Mouse (Mus musculus): ENCODE data around the gene Rcan2. TPM values are rescaled to one million over a fixed set of nuclear protein-coding genes. Genes with fewer than 3 reads are reported as not detected.
"Not testable (repeated sequence)": the region's sequence is repeated elsewhere in the genome, so short reads cannot be mapped to it uniquely, and the experiment has no call there.

The Rcan2 gene
- polyA plus RNA-seq, 1 experiment from 2014 or later: 3.2 TPM

DNA sequence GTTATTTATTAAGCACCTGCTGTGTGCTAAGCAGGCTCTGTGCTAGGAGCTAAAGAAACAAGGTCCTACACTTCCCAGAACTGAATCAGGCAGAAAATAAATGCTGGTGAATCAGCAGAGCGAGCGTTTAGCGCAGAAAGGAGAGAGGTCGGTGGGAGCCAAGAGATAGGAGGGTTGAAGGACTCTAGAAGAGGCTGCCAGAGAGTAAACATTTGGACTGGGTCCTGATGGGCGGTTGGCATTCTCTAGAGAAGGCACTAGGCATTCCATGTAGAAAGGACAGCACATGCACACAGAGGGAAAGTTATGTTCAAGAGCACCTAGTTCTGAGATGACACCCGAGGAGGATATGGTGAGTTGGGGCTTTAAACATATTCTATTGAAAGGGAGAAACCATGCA, 2.6 kb downstream of the Rcan2 start:
- no peak for ATAC-seq (ENCODE audit: low FRiP score, low read depth)
- 85% methylated on average over 6 of the region's 6 CpGs for WGBS
- peaks cover 6% of the 10 kb centered on the region; the same call in 1 of the 2 replicates for H3K4me1 ChIP-seq

DNA sequence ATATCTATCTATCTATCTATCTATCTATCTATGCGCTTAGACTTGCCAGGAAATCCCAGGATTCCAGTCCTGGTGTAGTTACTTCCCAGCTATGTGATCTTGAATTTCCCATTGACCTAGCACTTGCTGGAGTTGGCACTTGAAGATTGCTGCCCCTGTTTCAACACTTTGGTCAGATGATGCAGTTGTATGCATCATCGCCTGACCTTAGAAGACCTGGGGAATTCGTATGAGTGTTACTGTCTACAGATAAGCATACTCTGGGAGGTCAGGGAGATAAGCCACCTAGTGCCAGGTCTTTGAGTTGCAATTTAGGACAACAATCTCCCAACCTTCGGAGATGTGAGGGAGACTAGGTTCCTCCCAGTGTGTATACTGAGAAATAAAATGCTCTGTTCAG, 5.7 kb downstream of the Rcan2 start:
- Histone ChIP-seq H3K27me3 (peaks cover 27% of the 10 kb centered on the region), H3K4me3 (no peak overlapping the region), H3K36me3 (no peaks in the 10 kb centered on the region), H3K4me2 (replicated peaks) (no peak overlapping the region), H3K27ac (no peak overlapping the region), H3K9me3 (no peaks in the 10 kb centered on the region; the same call in 1 of the 2 replicates), H3K4me1 (peaks cover 3% of the 10 kb centered on the region; the same call in 1 of the 2 replicates), H3K9ac (no peak overlapping the region)
- ATAC-seq (ENCODE audit: low FRiP score, low read depth): no peak
- WGBS: 74% methylated on average over 4 of the region's 4 CpGs

More for the DNA sequence above, 2.6 kb downstream of the Rcan2 start:
- Histone ChIP-seq H3K4me3 (no peak overlapping the region), H3K27me3 (peaks cover 54% of the 10 kb centered on the region), H3K36me3 (no peaks in the 10 kb centered on the region), H3K9me3 (no peaks in the 10 kb centered on the region), H3K4me2 (replicated peaks) (no peak overlapping the region), H3K27ac (no peak overlapping the region), H3K9ac (no peak overlapping the region)

DNA sequence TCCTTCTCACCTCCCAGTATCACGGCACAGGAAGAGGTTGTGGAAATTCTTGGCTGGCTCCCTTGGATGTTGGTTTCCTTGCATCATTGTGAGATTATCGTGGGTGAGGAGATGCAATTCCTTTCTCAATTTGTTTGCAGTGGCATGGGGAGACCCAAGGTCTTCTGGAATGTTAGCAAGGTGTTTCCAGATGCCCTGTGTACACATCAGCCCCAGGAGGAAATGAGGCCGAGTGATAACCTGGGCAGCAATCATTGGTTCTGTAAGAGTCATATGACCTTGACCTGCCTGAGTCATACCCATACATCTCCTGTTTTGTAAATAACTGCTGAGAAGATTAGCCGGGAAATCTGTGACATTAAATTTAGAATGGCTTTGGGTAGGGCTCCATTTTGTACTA, 10.3 kb downstream of the Rcan2 start:
- no peak overlapping the region for H3K27ac ChIP-seq
- no peaks in the 10 kb centered on the region for H3K27me3 ChIP-seq
- H3K4me2 ChIP-seq (replicated peaks): no peak overlapping the region
- H3K9ac ChIP-seq: no peak overlapping the region
- no peak for ATAC-seq (ENCODE audit: low FRiP score, low read depth)
- no peaks in the 10 kb centered on the region; the same call in 1 of the 2 replicates for H3K9me3 ChIP-seq
- H3K4me3 ChIP-seq: no peak overlapping the region
- H3K4me1 ChIP-seq: no peaks in the 10 kb centered on the region
- H3K36me3 ChIP-seq: no peaks in the 10 kb centered on the region
- WGBS: 73% methylated on average over 4 of the region's 4 CpGs

DNA sequence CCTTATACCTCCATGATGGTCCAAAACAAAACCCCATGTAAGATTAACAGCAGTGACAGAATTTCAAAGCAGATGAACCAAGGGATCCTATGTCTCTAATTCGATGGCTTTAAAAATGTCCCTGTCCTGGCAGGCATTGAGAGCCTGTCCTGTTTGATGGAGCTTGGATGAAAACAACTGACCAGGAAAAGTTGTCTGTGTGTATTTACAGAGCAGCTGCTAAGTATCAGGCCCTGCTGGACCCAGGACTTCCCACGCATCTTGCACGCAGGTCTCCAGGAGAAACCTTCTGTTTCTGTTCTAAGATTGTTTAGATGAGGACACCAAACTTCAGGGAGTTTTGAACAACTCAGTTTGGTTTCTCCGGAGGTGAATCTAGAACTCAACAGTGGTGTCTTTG, 14.2 kb downstream of the Rcan2 start:
- Histone ChIP-seq H3K36me3 (no peaks in the 10 kb centered on the region), H3K4me2 (replicated peaks) (no peak overlapping the region), H3K27ac (no peak overlapping the region), H3K27me3 (no peaks in the 10 kb centered on the region), H3K4me1 (no peaks in the 10 kb centered on the region), H3K9ac (no peak overlapping the region), H3K9me3 (no peaks in the 10 kb centered on the region), H3K4me3 (no peak overlapping the region)
- WGBS: 81% methylated on average over 4 of the region's 4 CpGs
- ATAC-seq (ENCODE audit: low FRiP score, low read depth): no peak

DNA sequence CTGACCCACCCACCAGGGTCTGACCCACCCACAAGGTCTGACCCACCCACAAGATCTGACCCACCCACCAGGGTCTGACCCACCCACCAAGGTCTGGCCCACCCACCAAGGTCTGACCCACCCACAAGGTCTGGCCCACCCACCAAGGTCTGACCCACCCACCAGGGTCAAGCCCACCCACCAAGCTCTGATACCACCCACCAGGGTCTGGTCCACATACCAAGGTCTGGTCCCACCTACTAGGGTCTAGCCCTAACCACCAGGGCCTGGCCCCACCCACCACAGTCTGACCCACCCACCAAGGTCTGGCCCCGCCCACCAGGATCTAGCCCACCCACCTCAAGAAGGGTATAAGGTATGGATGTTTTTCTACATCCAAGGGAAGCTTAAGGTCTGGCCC, 15.3 kb downstream of the Rcan2 start:
- 76% methylated on average over 1 of the region's 1 CpGs for WGBS
- no peaks in the 10 kb centered on the region for H3K4me1 ChIP-seq
- H3K4me2 ChIP-seq (replicated peaks): no peak overlapping the region
- no peak overlapping the region for H3K4me3 ChIP-seq
- no peak for ATAC-seq (ENCODE audit: low FRiP score, low read depth)
- no peak overlapping the region for H3K27ac ChIP-seq
- H3K36me3 ChIP-seq: no peaks in the 10 kb centered on the region
- H3K9ac ChIP-seq: no peak overlapping the region
- no peaks in the 10 kb centered on the region for H3K9me3 ChIP-seq
- H3K27me3 ChIP-seq: no peaks in the 10 kb centered on the region

DNA sequence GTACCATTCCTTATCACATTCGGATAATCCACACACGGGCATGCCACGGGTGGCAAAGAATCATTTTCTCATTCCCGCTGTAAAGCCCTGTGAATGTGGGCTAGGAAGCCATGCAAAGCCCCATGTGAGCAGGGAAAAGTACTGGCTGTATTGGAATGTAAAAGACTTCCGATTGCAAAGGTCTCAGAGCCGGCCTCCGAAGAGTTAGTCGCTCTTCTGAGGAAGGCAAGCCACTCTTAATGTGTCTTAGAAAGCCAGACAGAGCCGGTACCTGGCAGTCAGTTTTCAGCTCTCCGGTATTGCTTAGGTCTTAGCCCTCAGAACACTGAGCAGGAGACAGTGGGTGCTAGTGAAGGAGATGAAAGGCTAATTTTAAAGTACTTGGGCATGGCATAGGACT, 16.0 kb downstream of the Rcan2 start:
- Histone ChIP-seq H3K36me3 (no peaks in the 10 kb centered on the region), H3K27me3 (no peaks in the 10 kb centered on the region), H3K27ac (no peak overlapping the region), H3K9ac (no peak overlapping the region), H3K4me2 (replicated peaks) (no peak overlapping the region), H3K4me3 (no peak overlapping the region), H3K9me3 (no peaks in the 10 kb centered on the region), H3K4me1 (no peaks in the 10 kb centered on the region)
- WGBS: 88% methylated on average over 10 of the region's 10 CpGs
- ATAC-seq (ENCODE audit: low FRiP score, low read depth): no peak

DNA sequence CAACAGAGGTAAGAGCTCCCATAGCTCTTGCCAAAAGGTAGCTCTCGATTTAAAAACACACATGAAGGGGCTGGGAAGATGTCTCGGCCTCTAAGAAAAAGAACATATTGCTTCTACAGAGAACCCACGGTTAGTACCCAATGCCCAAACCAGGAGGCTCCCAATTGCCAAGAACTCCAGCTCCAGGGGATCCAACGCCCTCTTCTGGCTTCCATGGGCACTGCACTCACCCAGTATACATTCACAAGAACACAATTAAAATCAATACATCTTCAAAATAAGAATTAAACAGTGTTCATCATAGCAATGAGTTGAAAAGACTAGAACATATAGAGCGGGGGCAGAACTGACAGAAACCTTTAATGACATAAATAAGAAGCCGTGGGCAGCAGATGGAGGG, 17.2 kb downstream of the Rcan2 start:
- Histone ChIP-seq H3K4me1 (no peaks in the 10 kb centered on the region), H3K27me3 (no peaks in the 10 kb centered on the region), H3K4me3 (no peak overlapping the region), H3K9me3 (no peaks in the 10 kb centered on the region), H3K9ac (no peak overlapping the region), H3K36me3 (no peaks in the 10 kb centered on the region), H3K4me2 (replicated peaks) (no peak overlapping the region), H3K27ac (no peak overlapping the region)
- no peak for ATAC-seq (ENCODE audit: low FRiP score, low read depth)
- 77% methylated on average over 6 of the region's 6 CpGs for WGBS

DNA sequence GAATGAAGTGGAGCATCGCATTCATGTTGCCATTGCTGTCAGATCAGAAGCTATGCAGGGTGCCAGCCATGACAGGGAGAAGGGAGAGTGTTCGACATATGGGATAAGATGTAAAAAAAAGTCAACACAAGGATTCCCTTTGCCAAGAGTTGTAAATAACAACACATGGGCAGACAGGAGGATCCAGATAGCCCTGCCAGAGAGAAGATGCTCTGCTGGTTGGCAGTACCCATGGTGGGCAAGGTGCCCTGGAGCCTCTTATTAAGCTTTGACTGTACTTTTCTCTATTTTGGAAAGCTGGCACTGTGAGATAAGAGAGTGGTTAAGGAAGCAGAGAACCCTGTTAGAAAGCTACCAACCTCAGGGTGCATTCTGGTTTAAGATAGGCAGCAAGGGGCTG, 19.8 kb downstream of the Rcan2 start:
- no peaks in the 10 kb centered on the region for H3K27me3 ChIP-seq
- ATAC-seq (ENCODE audit: low FRiP score, low read depth): no peak
- no peak overlapping the region for H3K4me3 ChIP-seq
- H3K9me3 ChIP-seq: no peaks in the 10 kb centered on the region
- no peaks in the 10 kb centered on the region for H3K36me3 ChIP-seq
- no peak overlapping the region for H3K4me2 ChIP-seq (replicated peaks)
- H3K9ac ChIP-seq: no peak overlapping the region
- 90% methylated on average over 2 of the region's 2 CpGs for WGBS
- no peak overlapping the region for H3K27ac ChIP-seq
- H3K4me1 ChIP-seq: no peaks in the 10 kb centered on the region

DNA sequence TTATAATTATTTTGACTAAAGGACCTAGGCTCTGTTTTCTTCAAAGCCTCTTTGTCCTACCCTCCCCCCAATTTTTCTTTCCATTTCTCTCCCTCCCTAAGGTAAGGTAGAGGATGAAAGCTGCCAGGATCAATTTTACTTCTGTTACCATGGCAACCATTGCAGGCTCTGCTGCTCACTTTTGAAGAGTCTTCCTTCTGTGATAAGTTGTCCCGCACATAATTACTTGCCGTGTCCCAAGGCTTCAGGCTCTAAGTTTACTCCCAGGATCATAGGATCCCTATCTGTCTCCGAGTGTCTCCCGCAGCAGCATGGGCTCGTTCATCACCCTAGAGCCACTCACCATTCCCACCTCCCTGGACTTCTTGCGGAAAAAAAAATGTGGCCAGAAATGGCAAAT, 21.1 kb downstream of the Rcan2 start:
- WGBS: 71% methylated on average over 6 of the region's 6 CpGs
- Histone ChIP-seq H3K27me3 (no peaks in the 10 kb centered on the region), H3K4me3 (no peak overlapping the region), H3K9me3 (no peaks in the 10 kb centered on the region), H3K9ac (no peak overlapping the region), H3K36me3 (no peaks in the 10 kb centered on the region), H3K4me1 (no peaks in the 10 kb centered on the region), H3K4me2 (replicated peaks) (no peak overlapping the region), H3K27ac (no peak overlapping the region)
- no peak for ATAC-seq (ENCODE audit: low FRiP score, low read depth)

DNA sequence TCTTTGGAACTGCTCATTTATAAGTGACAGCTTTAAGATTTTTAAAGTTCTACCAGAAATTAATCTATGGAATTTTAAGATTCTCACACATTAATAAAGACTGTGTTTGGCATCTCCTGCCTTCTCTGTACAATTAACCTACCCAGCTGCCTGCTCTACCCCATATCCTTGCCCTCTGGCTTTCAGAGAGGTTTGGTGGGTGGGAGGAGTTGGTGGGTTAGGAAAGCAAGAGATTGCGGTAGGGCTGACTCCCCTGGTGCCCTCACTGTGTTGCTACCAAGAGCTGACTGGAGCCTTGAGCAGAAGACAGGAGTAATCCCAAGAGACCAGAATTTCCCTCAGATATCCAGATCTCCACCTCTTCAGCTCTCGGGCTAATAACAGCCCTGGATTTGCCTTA, 21.5 kb downstream of the Rcan2 start:
- H3K9me3 ChIP-seq: no peaks in the 10 kb centered on the region
- H3K4me2 ChIP-seq (replicated peaks): no peak overlapping the region
- 73% methylated on average over 2 of the region's 2 CpGs for WGBS

DNA sequence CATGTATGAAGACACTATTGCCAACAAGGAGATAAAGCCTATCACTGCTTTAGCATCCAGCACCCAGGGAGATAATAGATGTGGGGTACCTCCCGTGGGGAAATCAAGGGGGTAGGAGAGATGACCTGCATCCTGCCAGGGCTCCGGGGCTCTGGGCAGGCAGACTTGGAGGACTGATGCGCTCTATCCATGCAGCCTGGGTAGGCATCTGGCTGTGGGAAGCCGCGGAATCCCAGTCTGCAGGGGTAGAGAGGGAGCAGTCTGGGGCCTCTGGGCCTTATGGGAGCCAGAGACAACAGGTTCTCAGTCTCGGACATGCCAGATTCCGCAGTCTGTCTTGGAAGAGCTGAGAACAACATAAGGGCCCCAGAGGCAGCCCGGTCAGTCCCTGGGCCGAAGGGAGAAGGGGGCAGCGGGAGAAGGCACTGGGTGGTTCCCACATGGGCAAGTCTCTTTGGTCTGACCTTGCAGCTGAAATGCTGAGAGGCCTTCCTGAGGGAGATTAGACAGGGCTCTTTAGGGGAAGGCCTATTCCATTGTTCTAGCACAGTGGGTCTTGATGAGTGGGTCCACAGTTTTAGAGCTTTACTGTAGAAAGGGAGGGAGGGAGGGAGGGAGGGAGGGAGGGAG, 23.7 kb downstream of the Rcan2 start:
- WGBS: 84% methylated on average over 10 of the region's 10 CpGs

More for the DNA sequence above, 21.5 kb downstream of the Rcan2 start:
- no peaks in the 10 kb centered on the region for H3K36me3 ChIP-seq
- no peak overlapping the region for H3K27ac ChIP-seq
- H3K27me3 ChIP-seq: no peaks in the 10 kb centered on the region
- no peak overlapping the region for H3K4me3 ChIP-seq
- H3K9ac ChIP-seq: no peak overlapping the region
- no peak for ATAC-seq (ENCODE audit: low FRiP score, low read depth)
- no peaks in the 10 kb centered on the region for H3K4me1 ChIP-seq

DNA sequence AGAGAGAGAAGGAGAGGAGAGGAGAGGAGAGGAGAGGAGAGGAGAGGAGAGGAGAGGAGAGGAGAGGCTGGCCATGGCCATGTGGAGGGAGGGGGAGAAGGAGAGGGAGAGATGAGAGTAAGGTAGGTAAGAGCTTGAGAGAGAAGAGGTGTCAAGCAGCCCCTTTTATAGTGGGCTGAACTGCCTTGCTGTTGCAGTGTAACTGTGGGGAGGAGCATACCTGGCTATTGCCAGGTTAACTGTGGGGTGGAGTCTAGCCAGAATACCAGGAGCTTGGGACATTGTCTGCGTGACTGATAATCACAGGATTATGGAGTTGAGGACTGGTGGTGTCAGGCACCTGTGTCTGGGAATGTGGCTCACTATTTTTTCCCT, 24.2 kb downstream of the Rcan2 start:
- H3K9me3 ChIP-seq; ATAC-seq (ENCODE audit: low FRiP score, low read depth); H3K4me2 ChIP-seq (replicated peaks); H3K4me3 ChIP-seq; H3K4me1 ChIP-seq; H3K27me3 ChIP-seq; H3K9ac ChIP-seq; H3K36me3 ChIP-seq; H3K27ac ChIP-seq: not testable (repeated sequence)
- 54% methylated on average over 1 of the region's 1 CpGs for WGBS

More for the DNA sequence above, 23.7 kb downstream of the Rcan2 start:
- ATAC-seq (ENCODE audit: low FRiP score, low read depth): no peak
- Histone ChIP-seq H3K4me1 (no peaks in the 10 kb centered on the region), H3K4me2 (replicated peaks) (no peak overlapping the region), H3K27me3 (no peaks in the 10 kb centered on the region), H3K4me3 (no peak overlapping the region), H3K9ac (no peak overlapping the region), H3K36me3 (no peaks in the 10 kb centered on the region), H3K9me3 (no peaks in the 10 kb centered on the region), H3K27ac (no peak overlapping the region)

DNA sequence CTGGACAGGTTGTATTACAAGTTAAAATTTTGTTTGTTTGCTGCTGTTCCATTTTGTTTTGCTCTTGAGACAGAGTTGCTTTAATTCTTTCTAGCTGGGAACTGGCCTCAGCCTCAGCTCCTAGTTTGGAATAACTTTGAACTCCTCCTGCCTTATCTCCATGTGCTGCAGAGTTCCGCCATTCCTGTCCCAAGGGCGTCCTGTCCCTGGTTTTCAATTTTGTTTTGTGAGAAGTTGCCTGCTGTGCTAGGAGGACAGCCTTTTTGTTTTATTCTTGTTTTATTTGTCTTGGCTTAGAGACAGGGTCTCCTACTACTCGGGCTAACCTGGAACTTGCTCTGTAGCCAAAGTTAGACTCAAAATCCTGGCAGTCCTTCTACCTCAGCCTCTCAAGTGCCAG, 26.1 kb downstream of the Rcan2 start:
- H3K27me3 ChIP-seq: no peaks in the 10 kb centered on the region
- no peak overlapping the region for H3K27ac ChIP-seq
- H3K4me2 ChIP-seq (replicated peaks): no peak overlapping the region
- WGBS: 56% methylated on average over 3 of the region's 3 CpGs
- no peaks in the 10 kb centered on the region for H3K9me3 ChIP-seq
- no peak overlapping the region for H3K4me3 ChIP-seq
- no peaks in the 10 kb centered on the region for H3K36me3 ChIP-seq
- no peaks in the 10 kb centered on the region for H3K4me1 ChIP-seq
- no peak for ATAC-seq (ENCODE audit: low FRiP score, low read depth)
- no peak overlapping the region for H3K9ac ChIP-seq
